Mouse (Mus musculus) lung, postnatal 0 days (tissue): ENCODE results near the gene Hkdc1. TPM values are rescaled to one million over a fixed set of nuclear protein-coding genes. Genes with fewer than 3 reads are reported as not detected.
A peak's percentile ranks its signal among the peaks of the same experiment; 100 is the strongest.
"Not testable (repeated sequence)": the region's sequence is repeated elsewhere in the genome, so short reads cannot be mapped to it uniquely, and the experiment has no call there.

Experiments used
- ATAC-seq: fragments of 200-750 bp; cut with Nextera tagmentation; 2 replicates; pipeline ENCODE4 v1.8.0; 2017; ENCODE audit warnings: moderate library complexity
- DNase-seq: peaks from one replicate; pipeline ENCODE4 v3.0.0-alpha.2; 2016; ENCODE audit warnings: low spot score
- H3K27ac ChIP-seq: fragments of 300-500 bp; sonication (generic); 2 replicates; pipeline ENCODE4 v1.5.1; 2014; ENCODE audit warnings: antibody characterized with exemption, mild to moderate bottlenecking, low read length, mixed read lengths
- H3K27me3 ChIP-seq: fragments of 300-500 bp; sonication (generic); replicated peaks from 2 replicates; pipeline ENCODE4 v1.6.1; 2014; ENCODE audit warnings: low read length, mixed read lengths; ENCODE audit not compliant: insufficient read depth
- H3K36me3 ChIP-seq: fragments of 300-500 bp; sonication (generic); 2 replicates; pipeline ENCODE4 v1.6.1; 2014; ENCODE audit warnings: low read length, mixed read lengths; ENCODE audit not compliant: insufficient read depth
- H3K4me1 ChIP-seq: fragments of 300-500 bp; sonication (generic); 2 replicates; pipeline ENCODE4 v1.6.1; 2014; ENCODE audit warnings: antibody characterized with exemption, low read depth, low read length, mixed read lengths; ENCODE audit not compliant: insufficient read depth
- H3K4me2 ChIP-seq: fragments of 300-500 bp; sonication (generic); replicated peaks from 2 replicates; pipeline ENCODE4 v1.6.1; 2014; ENCODE audit warnings: low read depth, mild to moderate bottlenecking, low read length, moderate library complexity, mixed read lengths
- H3K4me3 ChIP-seq: fragments of 300-500 bp; sonication (generic); 2 replicates; pipeline ENCODE4 v1.5.1; 2014; ENCODE audit warnings: low read depth, low read length
- H3K9ac ChIP-seq: fragments of 300-500 bp; sonication (generic); replicated peaks from 2 replicates; pipeline ENCODE4 v1.6.1; 2014; ENCODE audit warnings: low read depth, mild to moderate bottlenecking
- H3K9me3 ChIP-seq: fragments of 300-500 bp; sonication (generic); 2 replicates; pipeline ENCODE4 v1.6.1; 2016; ENCODE audit warnings: low read length, mixed read lengths
- CTCF ChIP-seq: IDR thresholded peaks from 2 replicates; pipeline ENCODE4 v1.5.1; 2016; ENCODE audit warnings: antibody characterized with exemption, mild to moderate bottlenecking
- EP300 ChIP-seq: IDR thresholded peaks from 2 replicates; pipeline ENCODE4 v1.6.1; 2016; ENCODE audit warnings: antibody characterized with exemption, mild to moderate bottlenecking, control low read depth
- WGBS: fragments of 180-500 bp; shearing (Covaris S2); extraction: QIAGEN DNeasy Blood & Tissue Kit; methylation state at CpG from one replicate; pipeline ENCODE4 v1.1.7; 2014; 5-methylcytosine and 5-hydroxymethylcytosine counted together
- polyA plus RNA-seq: library from polyadenylated mRNA; unstranded; fragments of >200 nt; fragmentation: Nextera tagmentation; extraction: Ambion mirVana; gene quantifications from 2 replicates; pipeline ENCODE4 v1.2.1, GENCODE M21; 2015

The Hkdc1 gene
- polyA plus RNA-seq = 6.2 and 8.1 TPM in 2 replicates

- peak; percentile 81 for ATAC-seq
- peak; percentile 81 for DNase-seq
- Histone ChIP-seq H3K4me2 (0 out of 2 replicates have a peak within 1 kb of the TSS, but pooled peaks have one; percentile 5), H3K27me3 (no peaks in the 10 kb centered on the region), H3K4me3 (no peak within 1 kb of the TSS), H3K4me1 (peaks cover 8% of the 10 kb centered on the region; the same call in 1 of the 2 replicates), H3K36me3 (no peaks in the 10 kb centered on the region), H3K9ac (no peak within 1 kb of the TSS), H3K27ac (peak within 1 kb of the TSS; percentile 66; the same call in 1 of the 2 replicates), H3K9me3 (no peaks in the 10 kb centered on the region)
- TF ChIP-seq CTCF (no peak), EP300 (peak; percentile 59; the same call in 1 of the 2 replicates)
- 36% methylated on average over 15 of the region's 15 CpGs for WGBS
Observed at GRCm38 (mm10) chr10:62422255-62422654, at the start of gene Hkdc1. TSS of gene Hkdc1 (minus strand) at chr10:62422491.

GRCm38 (mm10) chr10:62471105-62471504, 48.8 kb upstream of the Hkdc1 start:
- no peak overlapping the region for H3K4me2 ChIP-seq
- WGBS = 65% methylated on average over 5 of the region's 5 CpGs
- H3K36me3 ChIP-seq = 0 out of 2 replicates have a peak, but pooled peaks cover 5% of the 10 kb centered on the region
- DNase-seq = peak; percentile 22
- no peaks in the 10 kb centered on the region for H3K4me1 ChIP-seq
- H3K4me3 ChIP-seq = no peak overlapping the region
- peak; percentile 47; the same call in 1 of the 2 replicates for ATAC-seq
- no peak overlapping the region for H3K27ac ChIP-seq
- H3K9me3 ChIP-seq = no peaks in the 10 kb centered on the region
- no peak overlapping the region for H3K9ac ChIP-seq
- H3K27me3 ChIP-seq = no peaks in the 10 kb centered on the region
- TF ChIP-seq EP300 (no peak; the same call in 1 of the 2 replicates), CTCF (no peak)

- no peak overlapping the region for H3K4me3 ChIP-seq
- H3K27me3 ChIP-seq = no peaks in the 10 kb centered on the region
- no peak overlapping the region for H3K9ac ChIP-seq
- 0 out of 2 replicates have a peak, but pooled peaks cover 5% of the 10 kb centered on the region for H3K36me3 ChIP-seq
- no peaks in the 10 kb centered on the region for H3K9me3 ChIP-seq
- DNase-seq (no peak), ATAC-seq (no peak)
- no peak overlapping the region for H3K4me2 ChIP-seq
- no peak overlapping the region for H3K27ac ChIP-seq
- no peaks in the 10 kb centered on the region for H3K4me1 ChIP-seq
- WGBS = 92% methylated on average over 4 of the region's 4 CpGs
- TF ChIP-seq EP300 = no peak
- TF ChIP-seq CTCF = no peak
Observed at GRCm38 (mm10) chr10:62469736-62470135, 47.4 kb upstream of the Hkdc1 start.

- H3K4me3 ChIP-seq = no peak overlapping the region
- no peak for ATAC-seq
- TF ChIP-seq CTCF (no peak), EP300 (no peak)
- H3K4me1 ChIP-seq = no peaks in the 10 kb centered on the region
- H3K27ac ChIP-seq = no peak overlapping the region
- DNase-seq = no peak
- H3K4me2 ChIP-seq = no peak overlapping the region
- no peaks in the 10 kb centered on the region for H3K9me3 ChIP-seq
- no peaks in the 10 kb centered on the region for H3K27me3 ChIP-seq
- H3K9ac ChIP-seq = no peak overlapping the region
- peaks cover 28% of the 10 kb centered on the region for H3K36me3 ChIP-seq
Observed at GRCm38 (mm10) chr10:62461321-62461720, 39.0 kb upstream of the Hkdc1 start.

GRCm38 (mm10) chr10:62452001-62452400, 29.7 kb upstream of the Hkdc1 start:
- not testable (repeated sequence) for H3K27me3 ChIP-seq, DNase-seq, H3K4me2 ChIP-seq, H3K4me1 ChIP-seq, H3K4me3 ChIP-seq, H3K9me3 ChIP-seq, H3K9ac ChIP-seq, ATAC-seq, H3K27ac ChIP-seq
- H3K36me3 ChIP-seq = peaks cover 16% of the 10 kb centered on the region; the same call in 1 of the 2 replicates
- WGBS = 62% methylated on average over 11 of the region's 11 CpGs

GRCm38 (mm10) chr10:62450280-62450640, 28.0 kb upstream of the Hkdc1 start:
- Histone ChIP-seq H3K27me3 (no peaks in the 10 kb centered on the region), H3K9ac (no peak overlapping the region), H3K4me1 (peaks cover 5% of the 10 kb centered on the region; the same call in 1 of the 2 replicates), H3K27ac (peak overlapping the region; percentile 85; the same call in 1 of the 2 replicates), H3K36me3 (peaks cover under 1% of the 10 kb centered on the region; the same call in 1 of the 2 replicates), H3K4me2 (peak overlapping the region; percentile 86), H3K9me3 (no peaks in the 10 kb centered on the region), H3K4me3 (peak overlapping the region; percentile 78)
- TF ChIP-seq CTCF = no peak
- no peak for TF ChIP-seq EP300
- ATAC-seq = peak; percentile 11
- WGBS = 35% methylated on average over 18 of the region's 18 CpGs
- DNase-seq = no peak
